Mouse (Mus musculus) spleen, postnatal 36 days (tissue): ENCODE data around the gene Mrpl4.
A peak's percentile ranks its signal among the peaks of the same experiment; 100 is the strongest.

Experiments used
- DNase-seq, 2 experiments: peaks; one replicate each; pipeline ENCODE4 v3.0.0; 2022; ENCODE audit warnings: low spot score in 2 of 2, mixed read lengths in 1 of 2

Gene Mrpl4

DNA sequence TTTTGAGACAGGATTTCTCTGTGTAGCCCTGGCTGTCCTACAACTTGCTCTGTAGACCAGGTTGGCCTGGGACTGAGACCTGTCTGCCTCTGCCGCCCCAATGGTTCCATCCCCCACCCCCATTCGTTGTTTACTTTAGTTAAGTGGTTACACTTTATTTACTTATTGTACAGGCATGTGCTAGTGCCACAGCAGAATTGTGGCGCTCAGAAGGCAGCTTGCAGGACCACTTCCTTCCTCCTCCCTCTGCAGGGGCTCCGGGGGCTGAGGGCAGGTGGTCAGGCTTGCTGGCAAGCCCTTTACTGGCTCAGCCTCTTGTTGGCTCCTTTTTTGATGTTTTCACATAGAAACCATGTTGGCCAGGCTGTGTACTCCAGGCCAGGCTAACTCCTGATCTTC, 14.6 kb downstream of the Mrpl4 start:
- peak; percentile 31 to 37 for DNase-seq

DNA sequence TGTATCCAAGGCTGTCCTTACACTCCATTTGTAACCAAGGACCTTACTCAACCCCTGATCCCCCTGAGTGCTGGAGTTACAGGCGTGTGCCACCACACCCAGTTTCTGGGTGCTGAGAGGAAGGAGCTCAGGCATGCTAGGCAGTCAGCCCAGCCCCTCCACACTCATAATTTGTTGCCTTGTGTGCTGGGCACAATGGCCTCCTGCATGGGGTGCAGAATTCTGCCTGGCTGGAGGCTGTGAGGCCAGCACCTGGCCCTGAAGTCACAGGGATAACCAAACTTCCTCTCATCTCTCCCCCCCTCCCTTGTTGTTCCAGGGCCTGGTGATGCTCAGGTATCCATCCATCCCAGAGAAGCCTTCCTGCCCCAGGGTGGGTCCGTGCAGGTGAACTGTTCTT, 16.1 kb downstream of the Mrpl4 start:
- DNase-seq, result no peak

DNA sequence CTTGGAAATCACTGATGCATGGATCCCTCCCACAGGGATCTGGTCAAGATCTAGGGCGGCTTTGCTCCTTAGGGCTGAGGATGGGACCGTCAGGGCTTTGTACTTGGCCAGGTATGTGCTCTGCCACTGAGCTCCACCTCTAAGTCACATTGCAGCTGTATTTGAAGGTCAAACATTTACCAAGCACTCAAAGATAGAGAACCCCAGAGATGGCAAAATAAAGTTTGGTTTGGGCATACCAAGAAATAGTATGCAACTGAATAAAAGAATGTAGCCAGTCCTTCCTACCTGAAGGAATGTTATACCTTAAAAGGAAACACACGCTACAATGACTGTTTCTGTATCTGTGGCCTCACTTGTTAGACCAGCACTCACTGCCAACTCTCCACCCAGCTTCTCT, 18.8 kb downstream of the Mrpl4 start:
- no peak for DNase-seq

DNA sequence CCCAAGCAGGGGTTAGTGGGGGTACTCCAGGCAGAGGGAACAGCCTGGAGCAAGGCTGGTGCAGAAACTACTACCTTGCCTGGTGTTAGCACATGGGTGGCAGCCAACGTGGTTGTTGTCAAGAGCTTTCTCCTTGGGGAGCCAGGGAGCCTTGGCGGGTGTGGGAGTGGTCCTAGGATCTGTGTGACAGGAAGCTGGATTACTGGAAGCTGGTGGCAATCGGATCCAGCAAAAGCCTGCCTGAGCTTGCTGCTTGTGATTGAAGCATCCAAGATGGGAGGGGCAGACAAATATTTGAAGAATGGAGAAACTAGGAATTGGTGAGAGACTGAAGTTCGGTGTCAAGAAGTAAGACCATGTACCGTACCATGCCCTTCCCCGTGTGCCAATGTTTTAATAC, 19.8 kb downstream of the Mrpl4 start:
- DNase-seq, result no peak

DNA sequence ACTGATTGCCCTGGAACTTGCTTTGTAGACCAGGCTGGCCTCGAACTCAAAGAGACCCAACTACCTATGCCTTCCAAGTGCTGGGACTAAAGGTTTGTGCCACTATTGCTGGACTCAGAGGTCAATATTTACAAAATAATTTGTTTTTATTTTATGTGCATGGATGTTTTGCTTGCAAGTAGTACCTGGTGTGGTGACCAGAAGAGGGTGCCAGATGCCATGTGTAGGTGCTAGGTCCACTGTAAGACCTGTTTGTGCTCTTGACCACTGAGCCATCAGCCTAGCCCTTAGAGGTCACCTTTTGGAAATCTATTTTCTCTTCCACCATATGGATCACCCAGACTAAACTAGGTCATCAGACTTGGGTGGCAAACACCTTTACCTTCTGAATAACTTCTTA, 20.2 kb downstream of the Mrpl4 start:
- DNase-seq, result no peak

DNA sequence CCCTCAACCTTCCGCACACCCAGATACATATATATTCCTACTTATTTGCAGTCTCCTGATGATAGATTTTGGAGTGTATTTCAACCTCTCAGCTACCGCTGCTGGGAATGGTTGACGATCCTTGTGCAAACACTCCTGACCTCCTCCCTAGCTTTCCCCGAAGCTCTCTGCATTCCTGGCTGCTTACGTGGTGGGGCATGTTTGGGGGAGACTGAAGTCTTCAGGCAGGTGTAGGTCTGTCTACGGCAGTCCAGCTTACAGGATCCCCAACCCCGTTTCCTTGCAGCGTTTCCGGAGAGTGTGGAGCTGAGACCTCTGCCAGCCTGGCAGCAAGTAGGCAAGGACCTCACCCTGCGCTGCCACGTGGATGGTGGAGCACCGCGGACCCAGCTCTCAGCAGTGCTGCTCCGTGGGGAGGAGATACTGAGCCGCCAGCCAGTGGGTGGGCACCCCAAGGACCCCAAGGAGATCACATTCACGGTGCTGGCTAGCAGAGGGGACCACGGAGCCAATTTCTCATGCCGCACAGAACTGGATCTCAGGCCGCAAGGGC, 22.8 kb downstream of the Mrpl4 start:
- no peak for DNase-seq

DNA sequence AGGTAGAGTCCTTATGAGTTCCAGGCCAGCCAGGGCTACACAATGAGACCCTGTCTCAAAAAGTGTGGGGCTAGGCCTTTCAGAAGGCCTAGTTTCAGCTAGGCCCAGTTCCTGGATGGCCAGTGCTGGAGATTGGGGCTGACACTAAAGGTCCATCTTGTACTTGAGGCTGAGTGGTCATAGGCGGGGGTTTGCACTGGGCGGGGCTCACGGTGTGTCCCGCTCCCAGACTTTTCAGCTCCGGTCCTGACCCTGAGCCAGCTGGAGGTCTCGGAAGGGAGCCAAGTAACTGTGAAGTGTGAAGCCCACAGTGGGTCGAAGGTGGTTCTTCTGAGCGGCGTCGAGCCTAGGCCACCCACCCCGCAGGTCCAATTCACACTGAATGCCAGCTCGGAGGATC, 24.3 kb downstream of the Mrpl4 start:
- DNase-seq, result no peak

DNA sequence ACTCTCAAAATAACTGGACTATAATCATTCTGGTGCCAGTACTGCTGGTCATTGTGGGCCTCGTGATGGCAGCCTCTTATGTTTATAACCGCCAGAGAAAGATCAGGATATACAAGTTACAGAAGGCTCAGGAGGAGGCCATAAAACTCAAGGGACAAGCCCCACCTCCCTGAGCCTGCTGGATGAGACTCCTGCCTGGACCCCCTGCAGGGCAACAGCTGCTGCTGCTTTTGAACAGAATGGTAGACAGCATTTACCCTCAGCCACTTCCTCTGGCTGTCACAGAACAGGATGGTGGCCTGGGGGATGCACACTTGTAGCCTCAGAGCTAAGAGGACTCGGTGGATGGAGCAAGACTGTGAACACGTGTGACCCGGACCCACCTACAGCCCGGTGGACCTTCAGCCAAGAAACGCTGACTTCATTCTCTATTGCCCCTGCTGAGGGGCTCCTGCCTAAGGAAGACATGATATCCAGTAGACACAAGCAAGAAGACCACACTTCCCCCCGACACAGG, 25.3 kb downstream of the Mrpl4 start:
- DNase-seq, result no peak

DNA sequence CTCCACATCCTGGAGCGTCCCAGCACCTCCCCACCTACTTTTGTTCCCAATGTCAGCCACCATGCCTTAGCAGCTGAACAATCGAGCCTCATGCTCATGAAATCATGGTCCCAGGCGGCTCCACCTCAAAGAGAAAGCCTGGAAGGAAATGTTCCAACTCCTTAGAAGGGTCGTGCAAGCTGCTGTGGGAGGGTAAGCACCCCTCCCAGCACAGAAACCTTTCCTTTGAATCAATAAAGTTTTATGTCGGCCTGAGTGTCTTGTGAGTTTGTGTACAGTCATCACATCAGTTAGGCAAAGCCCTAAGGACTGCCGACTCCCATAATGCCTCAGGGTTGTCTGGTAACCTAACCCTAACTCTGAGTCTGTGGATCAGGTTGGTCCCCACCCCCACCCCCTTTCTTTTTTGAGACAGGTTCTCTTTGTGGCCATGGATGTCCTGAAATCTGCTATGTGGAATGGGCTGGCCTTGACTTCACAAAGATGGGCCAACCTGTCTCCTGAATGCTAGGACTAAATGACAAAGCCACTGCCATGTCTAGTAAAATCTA, 26.1 kb downstream of the Mrpl4 start:
- DNase-seq, result no peak

DNA sequence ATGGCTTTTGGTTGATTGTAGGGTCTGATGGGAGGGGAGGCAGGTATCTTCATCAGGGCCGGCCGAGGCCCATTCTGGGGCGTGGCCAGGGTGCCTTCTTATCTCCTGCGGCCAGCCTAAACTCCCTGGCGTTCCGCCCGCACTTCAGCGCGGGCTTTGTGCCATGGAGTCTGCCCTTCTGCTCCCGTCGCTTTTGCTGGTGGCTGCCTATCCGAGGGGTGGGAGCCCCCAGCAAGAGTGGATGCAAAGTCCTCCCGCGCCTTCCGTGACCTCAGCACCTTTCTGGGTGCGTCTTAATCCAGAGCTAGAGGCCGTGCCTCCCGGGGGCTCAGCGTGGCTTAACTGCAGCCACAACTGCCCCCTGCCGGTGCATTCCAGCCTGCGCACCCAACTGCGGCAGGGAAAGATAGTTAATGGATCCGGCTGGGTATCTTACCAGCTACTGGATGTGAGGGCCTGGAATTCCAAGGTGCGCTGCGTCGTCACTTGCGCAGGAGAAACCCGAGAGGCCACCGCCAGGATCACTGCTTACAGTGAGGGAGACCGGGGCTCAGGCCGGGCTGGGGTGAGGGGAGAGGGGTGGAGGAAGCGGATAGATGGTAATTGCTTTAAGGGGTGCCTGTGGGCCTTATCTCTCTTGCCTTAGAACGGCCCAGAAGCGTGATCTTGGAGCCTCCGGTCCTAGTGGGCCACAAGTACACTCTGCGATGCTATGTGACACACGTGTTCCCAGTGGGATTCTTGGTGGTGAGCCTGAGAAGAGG, 26.9 kb downstream of the Mrpl4 start, which contains the start of gene Icam4:
Gene Icam4, plus strand, starts transcription at position 83 of the 764 bp plus-strand sequence.
- DNase-seq, result peak; percentile 71 to 80

DNA sequence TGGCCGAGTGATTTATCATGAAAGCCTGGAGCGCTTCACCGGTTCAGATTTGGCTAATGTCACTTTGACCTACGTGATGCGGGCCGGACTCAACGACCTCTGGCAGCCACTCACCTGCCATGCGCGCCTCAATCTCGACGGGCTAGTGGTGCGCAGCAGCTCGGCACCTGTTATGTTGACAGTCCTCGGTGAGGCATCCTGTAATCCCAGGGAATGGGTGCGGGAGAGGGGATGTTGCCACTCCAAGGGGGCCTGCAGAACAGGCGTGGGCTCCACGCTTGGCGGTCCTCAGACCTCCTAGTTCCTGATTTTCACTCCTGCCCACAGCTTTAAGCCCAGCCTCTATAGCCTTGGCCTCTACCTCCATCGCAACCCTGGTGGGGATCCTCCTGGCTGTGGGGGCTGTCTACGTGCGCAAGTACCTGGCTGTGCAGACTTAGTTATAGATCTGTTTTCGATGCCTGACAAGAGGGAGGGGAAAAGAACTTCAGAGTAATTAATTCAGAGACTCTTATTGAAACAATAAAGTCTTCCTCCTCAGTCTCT, 27.6 kb downstream of the Mrpl4 start:
- DNase-seq, result no peak

DNA sequence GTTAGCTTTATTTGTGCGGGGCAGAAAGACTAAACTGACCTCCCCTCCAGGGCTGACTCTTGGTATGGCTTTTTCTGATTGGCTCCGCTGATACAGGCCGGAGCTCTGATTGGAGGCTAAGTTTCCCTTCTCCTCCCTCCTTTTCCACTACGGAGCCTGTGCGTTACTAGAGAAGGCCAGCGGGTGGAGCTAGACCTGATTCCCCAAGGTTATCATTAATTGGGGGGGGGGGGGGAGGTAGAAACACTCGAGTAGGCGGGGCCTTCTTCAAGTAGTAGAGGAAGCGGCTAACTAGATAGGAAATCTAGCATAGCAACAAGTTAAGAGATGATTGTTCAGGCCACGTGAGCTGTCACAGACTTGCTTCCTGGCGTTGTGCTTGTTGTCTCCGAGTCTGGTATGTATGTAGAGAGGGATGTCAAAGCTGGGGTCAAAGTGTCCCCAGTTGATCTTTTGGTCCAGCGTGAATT, 28.3 kb downstream of the Mrpl4 start:
- DNase-seq, result peak; percentile 91 to 95

DNA sequence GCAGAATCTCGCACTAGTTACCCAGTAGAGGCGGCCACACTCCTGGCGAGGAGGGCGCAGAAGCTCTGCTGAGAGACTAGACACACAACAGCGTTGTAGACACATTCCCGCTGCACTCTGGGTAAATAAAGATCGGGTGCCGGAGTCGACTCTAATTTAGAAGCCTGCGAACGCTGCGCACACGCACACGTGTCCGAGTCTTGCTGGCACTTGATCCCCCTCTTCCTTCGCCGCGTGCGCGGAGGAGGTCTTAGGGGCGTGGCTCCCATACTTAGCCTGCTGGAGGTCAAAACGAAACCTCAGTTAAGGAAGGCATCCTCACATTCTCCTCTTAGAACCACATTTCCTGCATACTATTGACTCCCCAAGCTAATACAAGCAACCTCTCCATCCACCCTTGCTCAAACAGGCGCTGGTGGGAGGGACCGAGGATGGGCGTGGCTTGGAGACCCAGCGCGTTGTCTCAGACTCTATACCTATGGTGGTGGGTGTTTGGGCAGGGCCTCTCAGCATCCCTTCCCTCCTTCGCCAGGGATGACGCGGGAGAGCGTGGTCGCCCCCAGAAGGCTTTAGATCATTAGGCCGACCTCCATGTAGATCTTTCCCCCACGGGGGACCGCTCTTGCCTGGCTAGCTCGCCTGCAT, 28.8 kb downstream of the Mrpl4 start:
- DNase-seq, result peak; percentile 57 to 74

DNA sequence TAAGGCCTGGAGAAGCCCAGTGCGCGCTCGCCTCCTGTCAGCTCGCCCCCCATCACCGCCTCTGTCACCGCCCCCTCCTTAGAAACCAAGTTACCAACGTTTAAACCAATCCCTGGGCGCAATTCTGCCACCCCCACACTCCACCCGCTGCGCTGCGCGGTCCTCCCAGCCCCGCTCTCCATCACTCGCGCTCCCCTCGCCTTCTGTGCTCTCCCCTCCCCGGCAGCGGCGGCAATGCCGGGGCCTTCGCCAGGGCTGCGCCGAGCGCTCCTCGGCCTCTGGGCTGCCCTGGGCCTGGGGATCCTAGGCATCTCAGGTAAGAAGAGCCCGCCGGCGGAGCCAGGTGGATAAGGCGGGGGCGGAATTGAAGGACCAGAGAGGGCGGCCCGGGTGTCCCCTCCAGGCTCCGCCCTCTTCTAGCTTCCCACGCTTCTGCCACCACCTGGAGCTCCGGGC, 29.4 kb downstream of the Mrpl4 start, which contains the start of gene Icam5:
Gene Icam5, plus strand, starts transcription at position 178 of the 456 bp plus-strand sequence.
- peak; percentile 27 to 44 for DNase-seq

DNA sequence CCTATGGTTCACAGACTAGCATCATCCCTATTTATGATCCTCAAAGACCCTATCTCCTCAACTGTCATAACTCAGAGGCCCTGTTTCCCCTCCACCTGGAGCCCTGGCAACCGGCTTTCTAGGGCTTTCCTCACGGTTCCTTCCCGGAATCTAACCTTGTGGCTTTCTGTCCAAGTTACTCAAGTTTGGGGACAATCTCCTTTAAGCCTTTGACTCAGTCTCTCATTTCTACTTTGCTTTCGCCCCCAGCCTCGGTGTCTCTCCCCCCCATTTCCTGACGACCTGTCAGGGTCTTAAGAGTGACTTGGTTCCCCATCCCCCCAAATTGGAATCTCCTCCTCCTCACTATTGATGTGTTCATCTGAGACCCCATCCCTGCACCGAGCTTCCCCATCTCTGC, 30.0 kb downstream of the Mrpl4 start:
- no peak for DNase-seq

DNA sequence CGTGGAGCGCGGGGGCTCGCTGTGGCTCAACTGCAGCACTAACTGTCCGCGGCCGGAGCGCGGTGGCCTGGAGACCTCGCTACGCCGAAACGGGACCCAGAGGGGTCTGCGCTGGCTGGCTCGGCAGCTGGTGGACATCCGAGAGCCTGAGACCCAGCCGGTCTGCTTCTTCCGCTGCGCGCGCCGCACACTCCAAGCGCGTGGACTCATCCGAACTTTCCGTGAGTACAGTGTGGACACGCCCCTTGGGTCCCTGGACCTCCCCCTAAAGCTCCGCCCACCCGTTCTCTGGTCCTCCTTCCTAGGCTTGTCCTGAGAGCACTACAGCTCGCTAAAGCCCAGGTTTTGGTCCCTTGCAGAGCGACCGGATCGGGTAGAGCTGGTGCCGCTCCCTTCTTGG, 30.6 kb downstream of the Mrpl4 start:
- peak; percentile 83 to 89 for DNase-seq

DNA sequence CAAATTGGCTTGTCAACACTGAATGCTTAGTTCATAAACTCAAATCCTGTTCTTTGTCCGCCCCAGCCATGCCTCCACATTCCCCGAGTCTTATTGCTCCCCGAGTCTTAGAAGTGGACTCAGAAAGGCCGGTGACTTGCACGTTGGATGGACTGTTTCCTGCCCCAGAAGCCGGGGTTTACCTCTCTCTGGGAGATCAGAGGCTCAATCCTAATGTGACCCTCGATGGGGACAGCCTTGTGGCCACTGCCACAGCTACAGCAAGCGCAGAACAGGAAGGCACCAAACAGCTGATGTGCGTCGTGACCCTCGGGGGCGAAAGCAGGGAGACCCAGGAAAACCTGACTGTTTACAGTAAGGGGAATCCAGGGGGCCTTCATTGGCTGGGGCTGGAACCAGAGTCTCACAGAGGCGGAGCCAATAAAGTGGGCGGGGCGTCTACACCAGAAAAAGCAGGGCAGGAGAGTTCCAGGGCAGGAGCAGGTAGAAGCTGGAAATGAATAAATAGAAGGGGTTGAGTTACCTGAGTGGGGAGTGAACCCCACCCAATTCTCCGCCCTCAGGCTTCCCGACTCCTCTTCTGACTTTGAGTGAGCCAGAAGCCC, 32.0 kb downstream of the Mrpl4 start:
- DNase-seq, result no peak

DNA sequence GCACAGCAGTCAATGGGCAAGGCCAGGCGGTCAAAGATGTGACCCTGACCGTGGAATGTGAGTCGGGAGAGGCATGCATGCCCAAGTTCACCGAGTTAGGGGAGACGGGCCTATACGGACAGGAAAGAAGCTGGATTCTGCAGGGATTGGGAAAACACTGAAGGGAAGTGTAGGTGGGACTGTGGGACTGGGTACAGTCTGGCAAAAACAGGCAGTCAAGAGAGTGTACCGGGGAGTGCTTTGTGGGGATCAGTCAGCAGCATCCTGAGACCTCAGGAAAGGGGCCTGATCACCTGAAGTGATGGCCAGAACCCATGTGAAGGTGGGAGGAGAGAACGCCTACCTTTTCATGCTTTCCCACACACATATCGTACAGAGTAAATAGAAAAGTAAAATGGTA, 33.0 kb downstream of the Mrpl4 start:
- no peak for DNase-seq

DNA sequence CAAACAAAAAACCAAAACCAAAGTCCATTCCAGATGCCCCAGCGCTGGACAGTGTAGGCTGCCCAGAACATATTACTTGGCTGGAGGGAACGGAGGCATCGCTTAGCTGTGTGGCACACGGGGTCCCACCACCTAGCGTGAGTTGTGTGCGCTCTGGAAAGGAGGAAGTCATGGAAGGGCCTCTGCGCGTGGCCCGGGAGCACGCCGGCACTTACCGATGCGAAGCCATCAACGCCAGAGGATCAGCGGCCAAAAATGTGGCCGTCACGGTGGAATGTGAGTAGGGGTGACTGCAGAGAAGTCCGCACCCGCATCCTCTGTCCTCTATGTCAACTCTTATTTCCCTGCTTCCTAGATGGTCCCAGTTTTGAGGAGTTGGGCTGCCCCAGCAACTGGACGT, 33.6 kb downstream of the Mrpl4 start:
- no peak for DNase-seq

DNA sequence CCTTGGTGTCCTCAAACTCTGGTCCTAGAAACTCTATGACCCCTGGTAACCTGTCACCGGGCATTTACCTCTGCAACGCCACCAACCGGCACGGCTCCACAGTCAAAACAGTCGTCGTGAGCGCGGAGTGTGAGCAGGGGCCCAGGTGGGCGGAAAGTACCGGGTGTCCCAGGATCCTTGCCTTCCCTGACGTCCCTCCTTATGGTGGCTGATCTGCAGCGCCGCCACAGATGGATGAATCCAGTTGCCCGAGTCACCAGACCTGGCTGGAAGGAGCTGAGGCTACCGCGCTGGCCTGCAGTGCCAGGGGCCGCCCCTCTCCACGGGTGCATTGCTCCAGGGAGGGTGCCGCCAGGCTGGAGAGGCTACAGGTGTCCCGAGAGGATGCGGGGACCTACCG, 34.1 kb downstream of the Mrpl4 start:
- no peak for DNase-seq

DNA sequence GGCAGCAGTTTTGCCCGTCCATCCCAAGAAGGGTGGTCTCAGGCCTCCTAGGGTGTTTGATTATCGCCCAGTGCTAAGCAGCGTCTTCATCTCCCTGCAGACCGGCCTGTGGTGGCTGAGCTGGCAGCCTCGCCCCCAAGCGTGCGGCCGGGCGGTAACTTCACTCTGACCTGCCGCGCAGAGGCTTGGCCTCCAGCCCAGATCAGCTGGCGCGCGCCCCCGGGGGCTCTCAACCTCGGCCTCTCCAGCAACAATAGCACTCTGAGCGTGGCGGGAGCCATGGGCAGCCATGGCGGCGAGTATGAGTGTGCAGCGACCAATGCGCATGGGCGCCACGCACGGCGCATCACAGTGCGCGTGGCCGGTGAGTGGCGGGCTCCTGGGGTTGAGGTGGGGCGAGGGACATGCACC, 34.9 kb downstream of the Mrpl4 start:
- no peak for DNase-seq

DNA sequence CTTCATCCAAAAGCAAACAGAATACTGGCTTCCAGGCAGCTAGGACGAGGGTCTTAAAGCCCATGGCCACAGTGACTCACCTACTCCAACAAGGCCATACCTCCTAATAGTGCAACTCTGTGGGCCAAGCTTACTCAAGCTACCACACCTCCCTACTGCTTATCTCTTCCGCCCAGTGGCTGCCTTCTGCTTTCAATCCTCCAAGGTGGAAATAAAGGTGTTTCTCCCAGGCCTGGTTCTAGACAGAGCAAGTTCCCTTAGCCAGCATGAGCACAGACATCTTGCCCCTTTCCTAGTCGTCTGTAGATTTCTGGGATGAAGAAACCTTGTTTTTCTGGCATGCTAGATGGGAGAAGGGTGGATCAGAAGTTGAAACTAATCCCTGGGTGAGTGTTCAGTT, 37.2 kb downstream of the Mrpl4 start:
- no peak for DNase-seq
